Mouse (Mus musculus): ENCODE results near the gene Kif6.

Kif6 gene

DNA sequence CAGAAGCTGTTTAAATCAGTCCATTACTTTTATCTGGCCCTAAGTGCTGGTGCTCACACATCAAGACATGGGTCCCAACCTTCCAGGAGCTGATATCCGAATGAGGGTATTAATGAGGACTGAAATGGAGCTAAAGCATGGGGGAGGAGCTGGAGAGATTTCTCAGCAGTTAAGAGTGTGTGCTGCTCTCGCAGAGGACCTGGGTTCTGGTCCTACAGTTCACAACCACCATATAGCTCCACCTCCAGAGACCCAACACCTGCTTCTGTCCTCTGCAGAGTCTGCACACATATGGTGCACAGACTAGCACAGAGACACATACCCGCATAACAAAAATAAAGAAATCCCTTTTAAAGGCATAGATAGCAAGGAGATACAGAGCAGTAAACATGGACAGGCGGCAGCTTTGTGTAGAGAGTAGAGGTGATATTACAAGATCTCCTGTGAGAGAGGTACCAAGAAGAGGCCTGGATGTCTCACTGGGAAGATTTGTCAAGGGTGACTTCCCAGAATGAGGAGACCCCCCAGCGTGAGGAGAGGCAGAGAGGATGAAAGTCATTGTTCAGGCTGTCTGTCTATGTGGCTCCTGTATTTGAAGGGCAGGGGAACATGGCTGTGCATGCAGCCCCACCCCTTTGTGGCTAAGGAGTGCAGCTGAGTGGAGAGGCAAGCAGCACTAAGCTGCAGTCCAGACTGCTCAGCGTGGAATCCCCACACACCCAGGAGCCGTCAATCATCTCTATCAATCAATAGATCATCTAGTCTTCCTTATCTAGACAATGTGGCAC, 173.4 kb downstream of the Kif6 start:
- no peak for DNase-seq (ENCODE audit: low read depth)

DNA sequence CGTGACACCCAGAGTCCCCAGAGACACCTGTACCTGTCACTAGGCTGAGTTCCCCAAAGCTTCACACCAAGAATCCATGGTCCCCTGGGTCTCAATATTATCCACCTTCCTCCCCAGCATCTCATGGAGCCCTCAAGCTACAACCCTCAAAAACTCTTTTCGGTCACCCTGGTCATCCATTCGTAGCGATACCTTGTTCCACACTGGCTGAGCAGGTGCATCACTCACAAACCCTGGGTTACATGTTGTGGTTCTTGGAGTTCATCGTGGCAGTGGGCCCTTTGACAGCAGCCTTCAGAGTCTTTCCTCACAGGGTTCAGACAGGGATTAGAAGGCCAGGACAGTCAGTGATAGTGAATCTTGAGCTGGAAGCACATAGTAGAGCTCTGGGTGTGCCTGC, 176.6 kb downstream of the Kif6 start:
- no peak for DNase-seq (ENCODE audit: low read depth)

DNA sequence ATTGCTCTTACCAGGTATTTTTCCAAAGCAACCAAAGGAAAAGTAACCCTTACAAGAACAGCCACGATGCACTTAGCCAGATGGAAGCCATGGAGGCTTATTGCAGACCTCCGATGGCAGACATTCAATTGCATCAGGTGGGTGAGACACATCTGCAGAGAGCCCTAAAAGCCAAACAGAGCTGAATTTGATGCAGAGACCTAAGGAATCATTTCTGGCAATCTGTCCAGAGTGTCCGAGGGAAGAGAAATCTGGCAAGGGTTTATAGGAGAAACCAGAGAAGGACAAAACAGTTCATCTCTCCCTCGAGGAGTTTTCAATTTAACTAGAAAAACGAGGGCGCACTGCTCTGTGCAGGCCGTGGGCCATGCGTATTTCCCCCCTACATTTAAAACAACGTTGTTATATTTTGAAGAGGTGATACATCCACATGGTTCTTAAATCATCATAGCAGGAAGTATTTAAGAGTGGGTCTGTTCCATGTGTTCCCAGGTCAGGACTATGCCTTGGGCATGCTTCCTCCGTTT, 177.3 kb downstream of the Kif6 start:
- no peak for DNase-seq (ENCODE audit: low read depth)

DNA sequence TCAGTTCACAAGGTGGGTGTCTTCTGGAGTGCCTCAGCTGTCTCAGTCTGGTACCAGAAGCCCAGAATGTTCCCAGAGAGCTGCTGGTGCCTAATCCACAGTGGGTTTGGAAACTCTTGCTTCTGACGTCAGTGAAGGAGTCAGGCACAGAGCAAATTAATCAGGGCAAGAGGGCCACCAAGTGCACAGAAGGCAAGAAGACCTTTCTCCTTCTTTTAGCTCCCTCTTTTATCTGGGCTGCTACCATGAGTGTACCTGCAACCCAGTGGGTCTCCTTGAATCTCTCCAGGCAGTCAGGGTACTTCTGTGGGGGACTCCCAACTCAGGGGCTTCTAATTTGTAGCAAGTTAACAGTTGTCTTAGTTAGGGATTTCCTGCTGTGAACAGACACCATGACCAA, 178.0 kb downstream of the Kif6 start:
- no peak for DNase-seq (ENCODE audit: low read depth)

DNA sequence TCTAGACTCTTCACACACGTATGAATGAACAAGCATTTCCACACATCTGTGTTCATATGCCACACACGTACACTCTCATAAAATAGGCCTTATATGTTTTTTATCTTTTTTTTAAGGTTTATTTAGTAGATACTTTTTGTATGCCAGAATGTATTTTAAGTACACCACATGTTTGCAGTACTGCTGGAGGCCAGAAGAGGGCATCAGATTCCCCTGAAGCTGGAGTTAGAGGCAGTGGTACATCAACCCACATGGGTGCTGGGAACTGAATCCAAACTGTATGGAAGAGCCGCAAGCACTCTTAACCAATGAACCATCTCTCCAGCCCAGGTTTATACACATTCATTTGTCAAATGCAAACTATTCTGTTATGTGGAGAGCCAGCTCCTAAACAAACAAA, 179.0 kb downstream of the Kif6 start:
- DNase-seq (ENCODE audit: low read depth): no peak

DNA sequence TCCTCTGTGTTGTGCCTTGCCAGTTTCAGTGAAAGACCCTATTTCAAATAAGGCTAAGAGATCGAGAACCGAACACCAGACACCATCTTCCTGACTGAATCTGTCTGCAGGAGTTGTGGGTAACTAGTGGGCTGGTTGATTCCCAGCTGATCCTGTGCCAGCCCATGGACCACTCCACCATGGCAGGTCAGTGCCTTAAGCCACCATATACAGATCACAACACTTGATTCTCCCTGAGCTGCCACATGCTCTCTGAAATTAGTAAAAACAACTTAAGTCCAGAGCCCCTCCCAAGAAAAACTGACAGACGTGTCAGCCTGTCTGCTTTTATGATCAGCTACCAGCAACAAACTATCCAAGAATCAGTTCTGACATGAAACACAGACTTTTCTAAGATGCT, 180.3 kb downstream of the Kif6 start:
- no peak for DNase-seq (ENCODE audit: low read depth)

DNA sequence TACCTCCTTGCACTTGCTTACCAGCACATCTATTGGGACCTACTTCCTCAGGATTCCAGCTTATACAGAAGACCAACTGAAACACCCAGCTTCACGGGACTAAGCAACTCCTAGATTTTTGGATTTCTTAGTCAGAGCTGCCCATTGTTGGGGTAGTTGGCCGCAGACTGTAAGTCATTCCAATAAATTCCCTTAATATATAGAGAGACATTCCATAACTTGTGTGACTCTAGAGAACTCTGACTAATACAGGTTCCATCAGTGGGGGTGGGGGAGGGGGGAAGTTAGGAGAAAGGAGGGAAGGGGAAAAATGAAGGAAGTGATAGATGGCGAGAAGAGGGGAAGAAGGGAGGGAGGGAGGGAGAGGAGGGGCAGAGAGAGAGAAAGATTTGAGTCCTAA, 181.2 kb downstream of the Kif6 start:
- no peak for DNase-seq (ENCODE audit: low read depth)

DNA sequence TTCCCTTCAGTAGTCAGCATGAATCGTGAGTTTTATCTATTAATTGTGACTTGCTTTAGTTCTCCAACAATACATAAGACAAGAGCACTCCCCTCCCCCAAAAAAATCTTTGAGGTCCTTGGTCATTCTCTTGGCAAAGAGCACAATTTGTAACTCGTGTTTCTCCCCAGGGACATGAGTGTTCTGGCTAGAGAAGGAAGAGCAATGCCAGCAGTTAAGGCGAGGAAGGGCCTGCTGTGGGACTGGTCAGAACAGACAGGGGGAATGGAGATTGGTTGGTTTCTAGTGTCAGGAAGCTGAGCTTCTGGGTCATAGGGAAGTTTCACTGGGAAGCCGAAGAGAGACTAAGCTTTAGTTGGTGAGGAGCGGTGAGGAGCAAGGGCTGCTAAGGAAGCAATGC, 184.2 kb downstream of the Kif6 start:
- no peak for DNase-seq (ENCODE audit: low read depth)

DNA sequence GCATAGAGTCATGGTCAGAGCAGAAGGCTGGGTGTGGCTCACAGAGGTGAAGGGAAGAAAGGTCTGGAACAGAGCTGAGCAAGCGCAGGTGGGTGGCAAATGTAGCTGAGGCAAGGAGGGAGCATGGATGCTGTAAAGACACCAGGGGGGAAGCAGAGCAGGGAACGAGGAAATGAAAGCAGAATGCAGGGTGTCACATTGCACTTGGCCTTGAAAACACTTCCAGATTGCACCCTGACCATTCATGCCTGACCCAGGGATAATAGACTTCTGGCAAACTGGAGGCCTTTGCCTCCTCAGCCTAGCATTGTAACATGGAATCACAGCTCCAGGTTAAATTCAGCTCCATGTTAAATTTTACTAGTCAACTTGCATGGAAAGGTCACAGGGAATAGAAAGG, 185.2 kb downstream of the Kif6 start:
- DNase-seq (ENCODE audit: low read depth): no peak

DNA sequence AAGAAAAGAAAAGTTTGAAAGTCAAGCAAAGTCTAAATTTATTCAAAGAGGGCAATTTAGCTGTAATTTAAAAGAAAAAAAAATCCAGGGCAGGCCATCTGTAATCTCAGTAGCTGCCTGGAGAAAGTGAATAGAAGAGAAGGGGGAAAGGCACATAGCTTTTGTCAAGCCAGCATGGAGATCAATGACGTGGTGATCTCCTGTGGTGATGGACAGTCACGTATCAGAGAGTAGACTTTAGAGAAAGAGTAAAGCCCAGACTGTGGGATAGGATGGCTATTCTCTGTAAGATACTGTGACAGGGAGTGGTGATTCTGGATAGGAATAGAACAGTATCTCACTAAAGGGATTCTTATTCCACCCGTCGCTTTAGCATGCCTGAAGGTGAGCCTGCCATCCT, 192.5 kb downstream of the Kif6 start:
- no peak for DNase-seq (ENCODE audit: low read depth)

DNA sequence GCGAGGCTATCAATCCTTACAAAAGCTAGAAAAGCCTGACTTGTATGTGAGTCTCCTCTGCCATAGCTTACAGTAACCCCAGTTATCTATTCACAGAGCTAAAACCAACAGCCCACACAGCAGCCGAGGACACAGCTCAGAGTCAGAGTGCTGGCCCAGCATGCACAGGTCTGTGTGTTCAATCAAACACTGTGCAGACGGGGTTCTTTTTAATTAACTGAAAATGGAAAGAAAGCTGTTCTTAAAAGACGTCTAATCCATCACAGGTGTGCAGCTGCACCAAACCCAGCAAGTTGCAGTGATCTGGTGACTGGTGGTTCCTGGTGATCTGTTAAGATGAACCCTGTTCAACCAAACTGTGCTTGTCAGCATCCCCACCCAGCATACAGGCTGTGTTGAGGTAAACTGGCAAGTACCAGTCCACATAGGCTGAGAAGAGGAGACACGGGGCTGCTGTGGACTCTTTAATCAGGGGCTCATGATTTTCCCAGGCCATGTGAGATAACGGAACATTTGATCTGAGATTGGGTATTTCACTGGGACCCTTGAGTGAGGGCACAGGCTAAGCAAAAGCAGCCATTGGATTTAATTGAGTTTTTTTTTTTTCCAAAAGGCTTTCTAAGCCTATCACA, 193.9 kb downstream of the Kif6 start:
- no peak for DNase-seq (ENCODE audit: low read depth)

DNA sequence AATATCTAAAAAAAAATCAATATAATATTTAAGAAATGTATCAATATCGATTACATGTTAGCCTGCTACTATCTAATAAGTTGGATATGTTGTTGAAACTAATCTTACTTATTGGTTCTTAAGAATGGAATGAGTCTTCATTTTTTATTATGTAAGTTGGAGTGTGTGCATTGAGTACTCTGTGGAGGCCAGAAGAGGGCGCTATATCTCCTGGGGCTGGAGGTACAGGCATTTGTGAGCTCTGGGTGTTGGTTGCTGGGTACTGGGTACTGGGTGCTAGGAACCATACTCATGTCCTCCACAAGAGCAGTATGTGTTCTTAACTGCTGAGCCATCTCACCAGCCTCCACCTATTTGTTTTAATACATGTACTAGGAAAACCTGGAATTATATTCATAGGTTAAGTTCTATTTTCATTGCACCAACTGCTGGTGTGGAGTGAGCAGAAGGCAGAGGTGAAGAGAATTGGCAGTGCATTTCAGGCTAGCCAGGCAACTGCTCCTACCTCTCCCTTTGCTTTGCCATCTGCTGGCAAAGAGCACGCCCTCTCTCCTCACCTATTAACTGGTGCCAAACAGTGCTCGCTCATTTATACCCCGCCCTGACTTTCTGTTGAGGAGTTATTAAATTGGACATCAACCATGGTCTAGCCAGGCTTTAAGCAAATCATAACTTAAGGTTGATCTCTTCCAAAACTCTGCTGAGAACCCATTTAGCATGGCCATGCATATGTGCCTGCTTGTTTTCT, 199.1 kb downstream of the Kif6 start:
- no peak for DNase-seq (ENCODE audit: low read depth)

DNA sequence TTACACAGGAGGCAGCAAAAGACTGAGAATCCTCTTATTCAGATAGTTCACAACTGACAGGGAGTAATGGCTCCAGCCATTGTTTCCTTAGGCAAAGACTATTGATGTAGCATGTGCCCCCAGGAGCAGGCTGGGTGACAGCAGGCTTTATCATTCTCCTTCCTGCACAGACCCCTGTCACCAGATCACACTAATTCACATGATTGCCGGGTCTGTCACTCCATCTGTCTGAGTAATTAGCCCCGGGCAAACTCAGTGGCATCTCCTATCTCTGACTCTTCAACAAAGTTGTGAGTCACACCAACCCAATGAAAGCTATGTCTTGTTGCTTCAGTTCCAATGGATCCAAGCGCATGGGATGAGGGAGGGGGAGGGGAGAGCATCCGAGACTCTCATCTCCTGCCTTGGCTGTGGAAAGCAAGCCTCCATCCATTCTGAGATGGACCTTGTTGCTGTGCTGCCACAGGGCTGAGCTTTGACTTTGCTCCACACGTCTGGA, 201.2 kb downstream of the Kif6 start:
- no peak for DNase-seq (ENCODE audit: low read depth)

DNA sequence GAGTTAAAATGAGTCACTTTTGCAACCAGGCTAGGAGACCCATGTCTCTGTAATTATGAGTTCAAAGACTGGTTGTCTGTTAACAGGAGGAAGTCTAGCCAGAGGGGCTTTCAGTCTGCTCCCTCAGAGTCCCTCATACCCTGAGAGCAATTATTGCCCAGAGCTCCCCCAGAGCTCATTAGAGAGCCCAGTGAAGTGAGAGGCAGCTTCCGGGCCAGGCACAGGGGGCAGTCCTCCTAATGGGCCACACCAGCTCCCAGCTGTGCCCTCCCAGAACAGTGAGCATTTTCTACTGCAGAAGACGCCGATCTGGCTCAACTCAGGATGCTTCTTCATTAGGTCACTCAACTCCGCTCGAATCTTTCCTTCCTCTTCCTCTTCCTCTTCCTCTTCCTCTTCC, 201.8 kb downstream of the Kif6 start:
- DNase-seq (ENCODE audit: low read depth): no peak

DNA sequence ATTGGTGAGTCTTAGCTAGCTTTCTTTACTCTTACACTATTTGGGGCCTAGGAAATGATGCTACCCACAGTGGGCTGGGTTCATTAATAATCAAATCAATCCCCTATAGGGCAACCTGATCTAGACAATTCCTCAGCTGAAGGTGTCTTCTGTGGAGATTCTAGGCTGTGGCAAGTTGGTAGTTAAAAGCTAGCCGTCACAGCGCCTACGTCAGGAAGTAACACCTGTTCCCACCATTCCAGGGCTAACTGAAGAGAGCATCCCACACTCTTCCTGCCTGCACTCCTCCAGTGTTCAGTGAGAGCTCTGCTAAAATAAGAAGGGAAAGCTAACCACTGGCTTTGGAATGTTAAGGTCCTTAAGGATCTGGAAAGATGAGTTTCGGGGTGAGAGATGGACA, 205.3 kb downstream of the Kif6 start:
- no peak for DNase-seq (ENCODE audit: low read depth)

DNA sequence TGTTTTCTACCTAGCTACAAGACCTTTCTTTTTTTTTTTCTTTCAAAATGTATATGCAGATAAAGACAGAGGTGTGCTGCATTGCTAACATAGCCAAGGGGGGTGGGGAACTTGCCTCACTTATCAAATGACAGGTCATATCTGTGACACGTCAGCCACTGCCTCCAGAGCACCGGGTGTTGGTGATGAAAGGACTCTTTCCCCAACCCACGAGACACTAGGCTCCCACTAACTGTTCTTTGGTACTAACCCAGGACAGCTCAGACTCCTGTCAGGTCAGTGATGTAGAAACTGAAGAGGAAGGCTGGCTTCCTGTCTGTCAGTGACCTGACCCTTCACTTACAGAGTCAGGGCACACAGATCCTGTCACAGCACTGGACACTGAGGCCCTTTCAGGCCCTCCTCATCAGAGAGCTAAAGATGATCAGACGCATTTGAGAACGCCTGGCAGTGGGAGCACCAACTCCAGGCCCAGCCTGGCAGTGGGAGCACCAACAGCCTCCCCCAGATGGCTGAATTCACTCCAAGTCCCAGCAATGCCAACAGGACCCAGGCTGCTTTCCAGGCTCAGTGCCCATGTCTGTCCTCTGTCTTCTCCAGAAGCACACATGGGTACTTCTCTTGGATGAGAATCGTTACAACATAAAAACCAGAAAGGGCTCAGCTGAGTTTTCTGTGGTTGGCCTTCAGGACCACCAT, 209.4 kb downstream of the Kif6 start:
- DNase-seq (ENCODE audit: low read depth): no peak

DNA sequence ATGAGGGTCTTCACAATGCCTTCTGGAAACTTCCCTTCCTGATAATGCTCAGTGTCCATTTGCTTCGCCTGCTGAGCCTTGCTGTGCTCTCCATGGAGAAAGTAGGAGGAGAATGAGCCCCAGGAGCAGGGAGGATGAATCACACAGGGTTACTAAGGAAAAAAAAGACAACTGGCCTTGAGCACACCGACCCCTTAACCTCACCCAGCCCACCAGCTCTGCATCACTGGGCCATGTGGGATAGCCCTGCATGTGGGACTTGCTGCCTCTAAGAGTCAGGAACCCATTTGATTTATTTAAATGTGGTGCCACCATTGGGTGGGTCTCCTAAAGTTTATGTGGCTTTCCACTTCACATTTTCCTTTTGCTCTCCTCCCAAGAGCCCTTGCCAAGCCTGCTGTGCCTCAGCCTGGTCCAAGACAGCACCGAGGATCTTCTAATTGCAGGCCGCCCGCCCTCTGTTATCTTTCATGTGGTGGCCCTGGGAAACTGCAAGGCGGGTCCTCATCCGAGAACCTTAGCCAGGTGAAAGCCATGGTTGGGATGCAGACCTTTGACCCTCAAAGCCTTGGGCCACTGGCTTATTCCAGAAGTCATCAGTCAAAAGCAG, 210.0 kb downstream of the Kif6 start:
- DNase-seq (ENCODE audit: low read depth): no peak

DNA sequence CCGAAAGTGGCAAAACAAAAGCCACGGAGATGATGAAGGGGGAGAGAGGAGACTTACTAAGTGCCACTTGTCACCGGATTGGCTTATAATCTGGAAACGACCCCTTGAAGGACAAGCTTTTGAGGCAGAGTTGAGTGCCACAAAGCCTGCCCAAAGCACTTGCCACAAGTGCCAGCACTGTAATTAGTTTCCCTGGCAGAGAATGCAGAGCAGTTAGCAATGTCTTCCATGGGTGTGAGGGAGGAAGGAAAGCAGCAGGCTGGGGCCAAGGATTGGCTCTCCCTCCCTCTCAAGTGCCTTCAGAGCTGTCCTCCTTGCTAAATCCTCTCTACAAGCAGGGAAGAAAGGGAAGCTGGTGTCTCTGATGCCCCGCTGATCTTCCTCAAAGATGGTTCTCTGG, 210.9 kb downstream of the Kif6 start:
- no peak for DNase-seq (ENCODE audit: low read depth)

DNA sequence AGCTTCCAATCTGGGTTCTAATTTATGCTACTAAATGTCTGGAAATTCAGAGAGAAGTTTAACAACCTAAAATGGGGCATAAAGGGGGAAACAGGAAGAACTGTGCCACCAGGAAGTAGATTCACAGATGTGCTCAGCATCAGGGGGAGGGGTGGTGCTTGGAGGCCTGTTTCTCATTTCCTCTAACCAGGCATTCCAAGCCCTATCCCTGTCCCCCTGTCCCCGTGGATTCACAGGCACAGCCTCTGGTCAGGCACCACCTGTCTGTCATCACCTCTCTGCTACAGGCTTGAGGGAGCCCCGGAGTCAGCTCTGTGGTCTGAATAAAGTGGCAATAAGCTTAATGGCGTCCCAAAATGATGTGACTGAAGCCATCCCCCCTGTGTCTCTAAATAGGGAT, 216.8 kb downstream of the Kif6 start:
- DNase-seq (ENCODE audit: low read depth): no peak

DNA sequence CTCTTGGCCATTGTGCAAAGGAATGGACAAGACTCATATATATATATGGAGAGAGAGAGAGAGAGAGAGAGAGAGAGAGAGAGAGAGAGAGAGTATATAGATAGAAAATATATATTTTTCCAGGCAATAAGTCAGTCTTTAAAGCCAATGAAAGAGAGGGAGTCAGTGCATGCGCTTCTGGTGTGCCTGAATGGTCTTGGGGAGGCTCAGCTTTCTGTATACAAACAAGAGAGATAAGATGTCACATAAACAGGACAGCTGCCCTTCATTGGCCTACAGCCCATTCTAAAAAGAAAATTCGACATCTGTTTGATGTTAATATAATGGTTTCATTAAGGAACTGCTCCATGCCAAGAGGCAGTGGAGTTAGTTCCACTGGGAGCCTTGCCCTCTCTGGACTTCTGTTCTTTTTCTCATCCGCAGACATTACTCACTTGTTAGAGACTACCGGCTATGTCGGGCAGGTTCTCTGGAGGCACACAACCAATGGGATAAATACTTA, 219.2 kb downstream of the Kif6 start:
- DNase-seq (ENCODE audit: low read depth): no peak

DNA sequence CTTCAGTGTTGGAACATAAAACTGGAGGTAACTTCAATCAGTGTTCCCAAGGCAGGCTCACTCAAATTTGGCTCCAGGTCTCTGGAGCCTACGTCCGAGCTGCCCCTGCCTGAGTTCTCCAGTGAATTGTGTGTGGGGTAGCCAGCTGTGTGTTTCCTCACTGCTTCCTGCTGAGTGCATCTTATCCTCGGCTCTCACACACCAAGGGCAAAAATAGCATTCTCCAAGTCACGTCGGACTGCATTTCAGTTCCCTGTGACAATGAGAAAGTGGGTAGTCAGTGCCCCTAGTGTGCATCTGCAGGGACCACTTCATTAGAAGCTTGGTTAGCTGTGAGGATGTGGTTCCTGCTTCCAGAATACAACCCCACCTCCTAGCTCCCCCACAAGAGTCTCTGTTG, 222.5 kb downstream of the Kif6 start:
- no peak for DNase-seq (ENCODE audit: low read depth)

DNA sequence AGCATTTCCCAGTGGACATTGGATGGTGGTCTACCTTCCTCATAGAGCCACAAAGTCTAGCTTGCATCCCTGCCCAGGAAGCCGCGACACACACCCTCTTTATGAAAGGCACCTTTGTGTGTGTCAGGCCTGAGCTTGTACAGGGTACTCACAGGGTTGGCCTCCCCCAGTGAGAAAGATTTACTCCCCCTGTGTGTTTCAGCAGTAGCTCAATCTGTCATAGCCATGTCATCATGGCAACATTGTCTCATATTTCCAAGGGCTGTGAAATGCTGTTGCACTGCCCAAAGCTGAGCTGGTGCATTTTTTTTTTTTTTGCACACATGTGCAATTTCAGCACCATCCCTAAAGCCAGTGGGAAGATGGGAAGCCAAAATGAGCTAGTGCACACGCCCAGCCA, 224.3 kb downstream of the Kif6 start:
- no peak for DNase-seq (ENCODE audit: low read depth)
